Mouse (Mus musculus) heart, postnatal 0 days (tissue): ENCODE measurements around the gene Csf2ra.
"Not testable (repeated sequence)": the region's sequence is repeated elsewhere in the genome, so short reads cannot be mapped to it uniquely, and the experiment has no call there.

Experiments
- CTCF ChIP-seq: IDR thresholded peaks from 2 replicates; pipeline ENCODE4 v1.5.1; 2016; ENCODE audit warnings: antibody characterized with exemption, control low read depth, low read depth
- EP300 ChIP-seq: IDR thresholded peaks from 2 replicates; pipeline ENCODE4 v1.6.1; 2016; ENCODE audit warnings: antibody characterized with exemption, low read depth

DNA sequence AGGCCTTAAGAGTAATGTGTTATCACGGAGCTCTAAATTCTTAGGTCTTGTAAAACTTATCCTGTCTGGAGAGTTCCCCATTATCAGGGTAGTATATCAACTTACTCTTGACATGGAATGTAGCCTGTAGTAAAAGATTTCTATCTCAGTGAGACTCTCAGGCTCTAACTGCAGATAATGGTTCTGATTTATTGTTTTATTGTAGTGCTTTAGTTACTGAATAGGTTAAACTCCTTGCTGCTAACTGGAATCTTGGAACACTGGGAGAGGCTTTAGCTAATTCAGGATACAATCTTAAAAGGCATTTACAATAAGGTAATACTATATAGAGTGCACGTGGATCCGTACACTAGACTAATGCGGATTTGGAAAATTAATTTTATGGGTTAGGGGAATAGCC lies 19.1 kb upstream of the Csf2ra start:
- not testable (repeated sequence) for TF ChIP-seq CTCF, EP300
